Mouse (Mus musculus) spleen, adult 2 months (tissue): ENCODE measurements at regions not wholly inside any gene's neighbourhood (a gene's known extent, or its start where the extent isn't known, plus 50 kb on each side); places are given as distances from the start of the nearest gene placed in this dataset.

ENCODE experiments used
- CTCF ChIP-seq: fragments of 200-500 bp; IDR thresholded peaks from 2 replicates; pipeline ENCODE4 v1.5.1; 2011; ENCODE audit warnings: mild to moderate bottlenecking, inconsistent platforms; ENCODE audit not compliant: insufficient read depth, insufficient read length, insufficient replicate concordance; ENCODE audit errors: extremely low read depth
- POLR2A ChIP-seq: fragments of 200-500 bp; IDR thresholded peaks from 2 replicates; pipeline ENCODE4 v1.6.1; 2011; ENCODE audit warnings: low read depth, low read length, inconsistent platforms

DNA sequence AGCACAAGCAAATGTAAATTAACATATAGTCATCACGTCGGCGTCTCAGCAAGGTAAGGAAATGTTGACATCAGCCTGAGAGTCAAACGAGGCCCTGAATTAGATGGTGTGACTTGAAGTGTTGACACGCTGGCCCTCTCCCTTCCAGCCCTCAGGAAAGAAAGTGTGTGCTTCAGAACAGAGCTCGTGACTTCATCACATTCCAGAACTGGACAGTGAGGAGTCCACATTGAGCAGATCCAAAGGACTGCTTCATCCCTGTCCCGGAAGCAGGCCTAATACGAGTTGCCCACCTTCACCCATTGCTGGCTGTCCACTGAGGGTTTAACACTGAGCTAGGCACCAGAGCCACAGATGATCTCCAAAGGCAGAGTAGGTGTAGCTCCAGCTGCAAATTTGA lies 54.0 kb upstream of the Zfp703 start:
- TF ChIP-seq CTCF, result no peak
- no peak for TF ChIP-seq POLR2A
